In genomic region chr6:5280576-5281305, GRCm38 (mm10) we compare ENCODE assay signal across 11 mouse cellular contexts.
"Had no signal": no experiment of that assay in that cellular context is flagged by ENCODE, and none has a peak within 500 bp of the region (broad histone marks: within the 10 kb centered on the region; RNA-seq: fewer than 3 reads in every experiment).

No protein-coding gene starts in this region.

- H3K4me3 ChIP-seq: kidney, embryonic 15.5 days; limb, embryonic 13.5 days; liver, embryonic 13.5 days; midbrain, embryonic 15.5 days; neural tube, embryonic 12.5 days had no signal

- ATAC-seq: midbrain, embryonic 15.5 days had no signal

- H3K4me1 ChIP-seq: limb, embryonic 13.5 days had no signal

- H3K9ac ChIP-seq: kidney, embryonic 15.5 days; limb, embryonic 13.5 days; liver, embryonic 13.5 days; midbrain, embryonic 15.5 days; neural tube, embryonic 12.5 days had no signal

- H3K9me3 ChIP-seq: kidney, embryonic 15.5 days; limb, embryonic 13.5 days; liver, embryonic 13.5 days; midbrain, embryonic 15.5 days; neural tube, embryonic 12.5 days had no signal

- H3K27me3 ChIP-seq: kidney, embryonic 15.5 days; limb, embryonic 13.5 days; liver, embryonic 13.5 days; midbrain, embryonic 15.5 days; neural tube, embryonic 12.5 days had no signal

- H3K27ac ChIP-seq: kidney, embryonic 15.5 days; limb, embryonic 13.5 days; liver, embryonic 13.5 days; midbrain, embryonic 15.5 days; neural tube, embryonic 12.5 days had no signal

- DNase-seq: kidney, postnatal 14 days; left cerebral cortex, postnatal 4 days; liver, embryonic 13.5 days; lung, adult 18-20 months; lung, postnatal 4 days; thymus, postnatal 36 days had no signal

- H3K36me3 ChIP-seq: midbrain, embryonic 15.5 days; neural tube, embryonic 12.5 days had no signal

- H3K4me2 ChIP-seq: kidney, embryonic 15.5 days; limb, embryonic 13.5 days; liver, embryonic 13.5 days; midbrain, embryonic 11.5 days; midbrain, embryonic 15.5 days; neural tube, embryonic 12.5 days had no signal
